Mouse (Mus musculus) embryonic facial prominence, embryonic 12.5 days (tissue): ENCODE measurements around the gene Adamts3. TPM values are rescaled to one million over a fixed set of nuclear protein-coding genes. Genes with fewer than 3 reads are reported as not detected.

Experiments used
- ATAC-seq: fragments of 200-750 bp; cut with Nextera tagmentation; 2 replicates; pipeline ENCODE4 v1.8.0; 2017; ENCODE audit not compliant: insufficient number of reproducible peaks, insufficient read depth, low FRiP score, low TSS enrichment
- H3K27ac ChIP-seq: fragments of 300-500 bp; sonication (generic); 2 replicates; pipeline ENCODE4 v1.5.1; 2016; ENCODE audit warnings: mild to moderate bottlenecking
- H3K27me3 ChIP-seq: fragments of 300-500 bp; sonication (generic); 2 replicates; pipeline ENCODE4 v1.6.1; 2016; ENCODE audit warnings: mild to moderate bottlenecking, moderate library complexity
- H3K36me3 ChIP-seq: fragments of 300-500 bp; sonication (generic); 2 replicates; pipeline ENCODE4 v1.6.1; 2016; ENCODE audit warnings: mild to moderate bottlenecking
- H3K4me1 ChIP-seq: fragments of 300-500 bp; sonication (generic); 2 replicates; pipeline ENCODE4 v1.6.1; 2016
- H3K4me2 ChIP-seq: fragments of 300-500 bp; sonication (generic); replicated peaks from 2 replicates; pipeline ENCODE4 v1.6.1; 2016; ENCODE audit warnings: mild to moderate bottlenecking, moderate library complexity
- H3K4me3 ChIP-seq: fragments of 300-500 bp; sonication (generic); 2 replicates; pipeline ENCODE4 v1.5.1; 2016; ENCODE audit warnings: mild to moderate bottlenecking
- H3K9ac ChIP-seq: fragments of 300-500 bp; sonication (generic); 2 replicates; pipeline ENCODE4 v1.6.1; 2016; ENCODE audit warnings: mild to moderate bottlenecking, moderate library complexity
- H3K9me3 ChIP-seq: fragments of 300-500 bp; sonication (generic); 2 replicates; pipeline ENCODE4 v1.6.1; 2016; ENCODE audit warnings: mild to moderate bottlenecking, moderate library complexity
- WGBS: fragments of 180-500 bp; shearing (Covaris S2); methylation state at CpG from one replicate; pipeline ENCODE4 v1.1.7; 2016; 5-methylcytosine and 5-hydroxymethylcytosine counted together
- polyA plus RNA-seq: library from polyadenylated mRNA; unstranded; fragments of >200 nt; fragmentation: Nextera tagmentation; extraction: Ambion mirVana; gene quantifications from 2 replicates; pipeline ENCODE4 v1.2.1, GENCODE M21; 2016

Adamts3 gene
- polyA plus RNA-seq, 1 experiment from 2014 or later = 6.7 TPM

- ATAC-seq = no peak
- Histone ChIP-seq H3K9me3 (no peaks in the 10 kb centered on the region), H3K4me3 (peak overlapping the region; percentile 73), H3K4me1 (peaks cover 5% of the 10 kb centered on the region; the same call in 1 of the 2 replicates), H3K9ac (no peak overlapping the region), H3K27ac (no peak overlapping the region), H3K36me3 (no peaks in the 10 kb centered on the region), H3K27me3 (no peaks in the 10 kb centered on the region), H3K4me2 (peak overlapping the region; percentile 100)
- WGBS = 23% methylated on average over 4 of the region's 4 CpGs
Observed at GRCm38 (mm10) chr5:89881425-89881824, 1.7 kb downstream of the Adamts3 start.

- 73% methylated on average over 11 of the region's 11 CpGs for WGBS
- Histone ChIP-seq H3K9me3 (no peaks in the 10 kb centered on the region), H3K27ac (no peak overlapping the region), H3K4me2 (no peak overlapping the region), H3K36me3 (no peaks in the 10 kb centered on the region), H3K4me1 (peaks cover 5% of the 10 kb centered on the region; the same call in 1 of the 2 replicates), H3K9ac (no peak overlapping the region), H3K27me3 (no peaks in the 10 kb centered on the region), H3K4me3 (no peak overlapping the region)
- ATAC-seq = no peak
Observed at GRCm38 (mm10) chr5:89878866-89879392, 4.2 kb downstream of the Adamts3 start.

- ATAC-seq = no peak
- H3K9ac ChIP-seq = no peak overlapping the region
- H3K4me2 ChIP-seq = no peak overlapping the region
- no peaks in the 10 kb centered on the region for H3K27me3 ChIP-seq
- H3K27ac ChIP-seq = no peak overlapping the region
- H3K9me3 ChIP-seq = no peaks in the 10 kb centered on the region
- WGBS = 47% methylated on average over 2 of the region's 2 CpGs
- no peaks in the 10 kb centered on the region for H3K4me1 ChIP-seq
- H3K36me3 ChIP-seq = no peaks in the 10 kb centered on the region
- H3K4me3 ChIP-seq = no peak overlapping the region
Observed at GRCm38 (mm10) chr5:89872661-89873060, 10.5 kb downstream of the Adamts3 start.

- Histone ChIP-seq H3K4me3 (no peak overlapping the region), H3K9ac (no peak overlapping the region), H3K27me3 (no peaks in the 10 kb centered on the region), H3K36me3 (no peaks in the 10 kb centered on the region), H3K27ac (no peak overlapping the region), H3K4me2 (no peak overlapping the region), H3K9me3 (no peaks in the 10 kb centered on the region), H3K4me1 (no peaks in the 10 kb centered on the region)
- no peak for ATAC-seq
- WGBS = 78% methylated on average over 4 of the region's 4 CpGs
Observed at GRCm38 (mm10) chr5:89859603-89860002, 23.5 kb downstream of the Adamts3 start.

GRCm38 (mm10) chr5:89858837-89859236, 24.3 kb downstream of the Adamts3 start:
- no peaks in the 10 kb centered on the region for H3K4me1 ChIP-seq
- H3K27ac ChIP-seq = no peak overlapping the region
- WGBS = 83% methylated on average over 1 of the region's 1 CpGs
- H3K27me3 ChIP-seq = no peaks in the 10 kb centered on the region
- no peak overlapping the region for H3K4me3 ChIP-seq
- H3K9ac ChIP-seq = no peak overlapping the region
- ATAC-seq = no peak
- no peak overlapping the region for H3K4me2 ChIP-seq
- H3K36me3 ChIP-seq = no peaks in the 10 kb centered on the region
- H3K9me3 ChIP-seq = no peaks in the 10 kb centered on the region

GRCm38 (mm10) chr5:89846551-89846950, 36.6 kb downstream of the Adamts3 start:
- H3K27ac ChIP-seq = no peak overlapping the region
- no peak for ATAC-seq
- no peaks in the 10 kb centered on the region for H3K27me3 ChIP-seq
- H3K4me2 ChIP-seq = no peak overlapping the region
- 68% methylated on average over 1 of the region's 1 CpGs for WGBS
- H3K36me3 ChIP-seq = no peaks in the 10 kb centered on the region
- no peaks in the 10 kb centered on the region for H3K9me3 ChIP-seq
- H3K9ac ChIP-seq = no peak overlapping the region
- peaks cover 5% of the 10 kb centered on the region; the same call in 1 of the 2 replicates for H3K4me1 ChIP-seq
- H3K4me3 ChIP-seq = no peak overlapping the region

GRCm38 (mm10) chr5:89844354-89844753, 38.8 kb downstream of the Adamts3 start:
- peak; percentile 86 for ATAC-seq
- no peak overlapping the region for H3K4me3 ChIP-seq
- H3K27me3 ChIP-seq = no peaks in the 10 kb centered on the region
- peaks cover 5% of the 10 kb centered on the region; the same call in 1 of the 2 replicates for H3K4me1 ChIP-seq
- H3K9me3 ChIP-seq = no peaks in the 10 kb centered on the region
- no peak overlapping the region for H3K27ac ChIP-seq
- no peak overlapping the region for H3K9ac ChIP-seq
- no peaks in the 10 kb centered on the region for H3K36me3 ChIP-seq
- no peak overlapping the region for H3K4me2 ChIP-seq
- WGBS = 23% methylated on average over 5 of the region's 5 CpGs

GRCm38 (mm10) chr5:89843478-89843877, 39.7 kb downstream of the Adamts3 start:
- ATAC-seq = no peak
- H3K4me2 ChIP-seq = no peak overlapping the region
- no peaks in the 10 kb centered on the region for H3K9me3 ChIP-seq
- H3K9ac ChIP-seq = no peak overlapping the region
- no peaks in the 10 kb centered on the region for H3K27me3 ChIP-seq
- no peak overlapping the region for H3K27ac ChIP-seq
- H3K36me3 ChIP-seq = no peaks in the 10 kb centered on the region
- peaks cover 5% of the 10 kb centered on the region; the same call in 1 of the 2 replicates for H3K4me1 ChIP-seq
- 91% methylated on average over 7 of the region's 7 CpGs for WGBS
- H3K4me3 ChIP-seq = no peak overlapping the region

- no peak overlapping the region for H3K27ac ChIP-seq
- no peak overlapping the region for H3K4me2 ChIP-seq
- no peaks in the 10 kb centered on the region for H3K36me3 ChIP-seq
- H3K4me1 ChIP-seq = peaks cover 4% of the 10 kb centered on the region; the same call in 1 of the 2 replicates
- no peaks in the 10 kb centered on the region for H3K9me3 ChIP-seq
- no peak overlapping the region for H3K9ac ChIP-seq
- H3K4me3 ChIP-seq = no peak overlapping the region
- no peak for ATAC-seq
- 57% methylated on average over 4 of the region's 4 CpGs for WGBS
- no peaks in the 10 kb centered on the region for H3K27me3 ChIP-seq
Observed at GRCm38 (mm10) chr5:89839627-89840026, 43.5 kb downstream of the Adamts3 start.

- no peak for ATAC-seq
- H3K9ac ChIP-seq = no peak overlapping the region
- no peak overlapping the region for H3K4me3 ChIP-seq
- no peak overlapping the region for H3K4me2 ChIP-seq
- no peaks in the 10 kb centered on the region for H3K4me1 ChIP-seq
- H3K36me3 ChIP-seq = no peaks in the 10 kb centered on the region
- H3K9me3 ChIP-seq = no peaks in the 10 kb centered on the region
- H3K27me3 ChIP-seq = no peaks in the 10 kb centered on the region
- 89% methylated on average over 1 of the region's 1 CpGs for WGBS
- H3K27ac ChIP-seq = no peak overlapping the region
Observed at GRCm38 (mm10) chr5:89821175-89821574, 62.0 kb downstream of the Adamts3 start.

GRCm38 (mm10) chr5:89819531-89819930, 63.6 kb downstream of the Adamts3 start:
- no peaks in the 10 kb centered on the region for H3K9me3 ChIP-seq
- no peak overlapping the region for H3K4me2 ChIP-seq
- H3K27ac ChIP-seq = no peak overlapping the region
- H3K4me1 ChIP-seq = no peaks in the 10 kb centered on the region
- H3K27me3 ChIP-seq = no peaks in the 10 kb centered on the region
- no peak overlapping the region for H3K9ac ChIP-seq
- no peak overlapping the region for H3K4me3 ChIP-seq
- ATAC-seq = no peak
- 33% methylated on average over 3 of the region's 3 CpGs for WGBS
- no peaks in the 10 kb centered on the region for H3K36me3 ChIP-seq

GRCm38 (mm10) chr5:89816610-89817009, 66.5 kb downstream of the Adamts3 start:
- 71% methylated on average over 6 of the region's 6 CpGs for WGBS
- no peak for ATAC-seq
- H3K4me2 ChIP-seq = no peak overlapping the region

More at GRCm38 (mm10) chr5:89816610-89817009, 66.5 kb downstream of the Adamts3 start:
- Histone ChIP-seq H3K4me3 (no peak overlapping the region), H3K4me1 (no peaks in the 10 kb centered on the region), H3K36me3 (no peaks in the 10 kb centered on the region), H3K27ac (no peak overlapping the region), H3K9ac (no peak overlapping the region), H3K27me3 (no peaks in the 10 kb centered on the region), H3K9me3 (no peaks in the 10 kb centered on the region)
